Mouse (Mus musculus) bone marrow, adult 2 months (tissue): ENCODE data around the gene Cyp4f17. TPM values are rescaled to one million over a fixed set of nuclear protein-coding genes. Genes with fewer than 3 reads are reported as not detected.
"Not testable (repeated sequence)": the region's sequence is repeated elsewhere in the genome, so short reads cannot be mapped to it uniquely, and the experiment has no call there.

Experiments used
- H3K27ac ChIP-seq: fragments of 200-500 bp; 2 replicates; pipeline ENCODE4 v1.5.1; 2012; ENCODE audit warnings: low read depth, mild to moderate bottlenecking, control low read depth, inconsistent platforms, low read length; ENCODE audit not compliant: control insufficient read depth, poor library complexity, insufficient read depth
- H3K4me1 ChIP-seq: fragments of 200-500 bp; 2 replicates; pipeline ENCODE4 v1.6.1; 2011; ENCODE audit warnings: low read length; ENCODE audit not compliant: control insufficient read depth, insufficient read depth
- H3K4me3 ChIP-seq: fragments of 200-500 bp; replicated peaks from 2 replicates; pipeline ENCODE3; 2011; ENCODE audit warnings: mild to moderate bottlenecking, low read depth, low read length, control low read depth; ENCODE audit not compliant: control insufficient read depth
- CTCF ChIP-seq: fragments of 200-500 bp; IDR thresholded peaks from 2 replicates; pipeline ENCODE4 v1.5.1; 2011; ENCODE audit warnings: low read length, control low read depth; ENCODE audit not compliant: control insufficient read depth, insufficient read depth
- POLR2A ChIP-seq: fragments of 200-500 bp; IDR thresholded peaks from 2 replicates; pipeline ENCODE4 v1.6.1; 2011; ENCODE audit warnings: low read depth, mild to moderate bottlenecking, control low read depth, low read length, borderline replicate concordance; ENCODE audit not compliant: control insufficient read depth
- WGBS: fragments of 180-500 bp; shearing (Covaris S2); methylation state at CpG from one replicate; pipeline ENCODE4 v1.1.7; 2018; 5-methylcytosine and 5-hydroxymethylcytosine counted together
- polyA plus RNA-seq: library from polyadenylated mRNA; stranded (reverse); fragments of >200 nt; gene quantifications from 2 replicates; pipeline ENCODE4 v1.2.4, GENCODE M21; 2011; ENCODE audit warnings: low replicate concordance; ENCODE audit not compliant: missing spikeins, insufficient read depth, insufficient read length

Gene Cyp4f17
- polyA plus RNA-seq, 1 experiment, result 3.3 TPM

DNA sequence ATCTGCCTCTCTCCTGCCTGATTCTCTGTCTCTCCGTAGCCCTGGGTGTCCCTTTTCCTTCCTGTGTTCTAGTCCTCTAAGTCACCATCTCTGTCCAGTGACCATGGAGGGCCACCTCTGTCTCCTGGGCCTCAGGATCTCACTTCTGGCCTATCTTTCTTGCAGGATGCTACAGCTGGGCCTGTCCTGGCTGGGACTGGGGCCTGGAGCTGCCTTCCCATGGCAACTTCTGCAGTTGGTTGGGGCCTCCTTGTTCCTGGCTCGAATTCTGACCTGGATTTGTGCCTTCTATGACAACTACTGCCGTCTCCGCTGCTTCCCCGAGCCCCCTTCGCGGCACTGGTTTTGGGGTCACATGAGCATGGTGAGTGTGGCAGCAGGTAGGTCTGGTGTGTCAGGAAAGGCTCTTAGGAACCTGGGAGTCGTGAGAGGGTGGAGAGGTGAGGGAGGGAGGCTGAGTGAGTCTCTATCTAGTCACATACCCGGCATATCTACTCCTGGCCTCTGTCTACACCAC, 937 bp downstream of the Cyp4f17 start:
- Histone ChIP-seq H3K4me1 (no peaks in the 10 kb centered on the region), H3K4me3 (peak overlapping the region; percentile 3), H3K27ac (no peak overlapping the region)
- TF ChIP-seq POLR2A (no peak), CTCF (no peak)
- WGBS, result 60% methylated on average over 9 of the region's 9 CpGs

DNA sequence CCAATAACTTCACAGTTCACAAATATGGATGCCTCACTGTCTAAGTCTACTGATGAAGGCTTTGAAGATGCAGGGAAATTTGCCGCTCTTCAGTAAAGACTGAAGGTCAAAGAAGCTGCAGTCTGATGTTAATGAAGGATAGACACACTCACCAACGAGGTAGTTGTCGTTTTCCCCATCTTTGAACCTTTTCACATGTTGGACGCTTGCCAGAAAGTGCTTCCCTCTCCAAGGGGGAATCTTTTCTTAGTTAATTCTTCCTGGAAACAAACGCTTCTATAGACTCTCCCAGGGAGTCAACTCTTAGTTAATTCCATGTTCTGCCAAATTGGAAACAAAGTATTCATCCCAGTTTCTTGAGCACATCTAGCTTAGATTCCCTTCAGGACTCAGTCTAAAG, 10.3 kb downstream of the Cyp4f17 start:
- H3K27ac ChIP-seq, result no peak overlapping the region
- no peaks in the 10 kb centered on the region for H3K4me1 ChIP-seq
- 83% methylated on average over 5 of the region's 5 CpGs for WGBS
- no peak overlapping the region for H3K4me3 ChIP-seq
- TF ChIP-seq CTCF (no peak), POLR2A (no peak)

GRCm38 (mm10) chr17:32521981-32522380, 16.1 kb downstream of the Cyp4f17 start:
- H3K27ac ChIP-seq, result no peak overlapping the region
- H3K4me3 ChIP-seq, result no peak overlapping the region
- peaks cover 1% of the 10 kb centered on the region; the same call in 1 of the 2 replicates for H3K4me1 ChIP-seq
- 85% methylated on average over 5 of the region's 5 CpGs for WGBS
- TF ChIP-seq POLR2A (no peak), CTCF (no peak)

DNA sequence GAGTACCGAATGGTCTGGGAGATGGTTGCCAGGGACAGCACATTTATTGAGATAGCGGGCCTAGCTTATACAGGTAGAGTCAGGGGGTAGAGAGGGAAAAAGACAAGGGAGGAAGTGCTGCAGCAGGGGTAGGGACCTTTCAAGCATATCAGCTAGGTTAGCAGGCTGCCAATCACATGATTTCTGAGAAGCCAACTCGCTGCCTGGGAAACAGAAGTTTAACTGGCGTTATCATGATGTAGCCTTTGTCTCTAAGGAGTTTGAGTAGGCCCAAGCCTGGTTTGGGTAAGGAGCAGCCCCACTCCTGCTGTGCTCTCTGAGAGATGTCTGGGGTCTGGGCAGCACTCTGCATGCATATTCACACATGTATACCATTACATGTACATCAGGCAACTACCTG, 16.5 kb downstream of the Cyp4f17 start:
- Histone ChIP-seq H3K27ac (no peak overlapping the region; the same call in 1 of the 2 replicates), H3K4me1 (peaks cover 1% of the 10 kb centered on the region; the same call in 1 of the 2 replicates), H3K4me3 (peak overlapping the region; percentile 12)
- 48% methylated on average over 4 of the region's 4 CpGs for WGBS
- no peak for TF ChIP-seq POLR2A
- no peak for TF ChIP-seq CTCF

GRCm38 (mm10) chr17:32522816-32523215, 17.0 kb downstream of the Cyp4f17 start:
- H3K4me1 ChIP-seq, result peaks cover 1% of the 10 kb centered on the region; the same call in 1 of the 2 replicates
- TF ChIP-seq POLR2A (no peak), CTCF (no peak)
- WGBS, result 27% methylated on average over 5 of the region's 5 CpGs
- peak overlapping the region; percentile 15 for H3K4me3 ChIP-seq
- peak overlapping the region; percentile 19; the same call in 1 of the 2 replicates for H3K27ac ChIP-seq

DNA sequence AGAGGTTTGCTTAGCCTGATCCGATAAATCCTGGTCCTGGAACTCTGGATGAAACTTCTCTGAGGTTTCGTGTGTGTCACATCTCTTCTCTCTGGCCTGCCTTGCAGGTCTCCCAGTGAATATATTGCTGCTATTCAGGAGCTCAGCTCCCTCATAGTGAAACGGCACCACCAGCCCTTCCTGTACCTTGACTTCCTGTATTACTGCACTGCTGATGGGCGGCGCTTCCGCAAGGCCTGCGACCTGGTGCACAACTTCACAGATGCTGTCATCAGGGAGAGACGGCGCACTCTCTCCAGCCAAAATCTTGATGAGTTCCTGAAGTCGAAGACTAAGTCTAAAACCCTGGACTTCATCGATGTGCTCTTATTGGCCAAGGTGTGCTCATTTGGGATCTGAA, 18.0 kb downstream of the Cyp4f17 start:
- no peak for TF ChIP-seq CTCF
- no peak for TF ChIP-seq POLR2A
- H3K27ac ChIP-seq, result peak overlapping the region; percentile 29

DNA sequence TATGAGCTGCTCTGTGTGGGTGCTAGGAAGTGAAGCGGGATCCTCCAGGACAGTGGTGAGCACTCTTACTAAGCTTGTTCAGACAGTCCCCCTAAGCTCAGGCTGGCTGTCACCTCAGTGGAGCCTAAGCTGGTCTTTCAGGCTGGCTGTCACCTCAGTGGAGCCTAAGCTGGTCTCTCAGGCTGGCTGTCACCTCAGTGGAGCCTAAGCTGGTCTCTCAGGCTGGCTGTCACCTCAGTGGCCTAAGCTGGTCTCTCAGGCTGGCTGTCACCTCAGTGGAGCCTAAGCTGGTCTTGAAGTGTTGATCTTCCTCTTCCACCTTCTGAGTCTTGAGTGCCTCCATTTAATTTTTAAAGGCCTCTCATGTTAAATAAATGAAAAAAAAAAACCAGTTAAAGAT, 20.5 kb downstream of the Cyp4f17 start:
- H3K4me3 ChIP-seq, H3K27ac ChIP-seq, H3K4me1 ChIP-seq: not testable (repeated sequence)
- 89% methylated on average over 1 of the region's 1 CpGs for WGBS

More for the DNA sequence above, 18.0 kb downstream of the Cyp4f17 start:
- WGBS, result 22% methylated on average over 11 of the region's 11 CpGs
- Histone ChIP-seq H3K4me3 (peak overlapping the region; percentile 72), H3K4me1 (peaks cover 1% of the 10 kb centered on the region; the same call in 1 of the 2 replicates)

- Histone ChIP-seq H3K27ac (no peak overlapping the region), H3K4me1 (peaks cover 1% of the 10 kb centered on the region; the same call in 1 of the 2 replicates), H3K4me3 (no peak overlapping the region)
- no peak for TF ChIP-seq POLR2A
- no peak for TF ChIP-seq CTCF
- 81% methylated on average over 11 of the region's 11 CpGs for WGBS
These were observed 21.9 kb downstream of the Cyp4f17 start for GRCm38 (mm10) chr17:32527748-32528147.
